Mouse (Mus musculus) limb, embryonic 12.5 days (tissue): Measurements from ENCODE around the gene Insig2. TPM values are rescaled to one million over a fixed set of nuclear protein-coding genes. Genes with fewer than 3 reads are reported as not detected.
A peak's percentile ranks its signal among the peaks of the same experiment; 100 is the strongest.

Experiments
- ATAC-seq: fragments of 200-750 bp; cut with Nextera tagmentation; 2 replicates; pipeline ENCODE4 v1.8.0; 2017; ENCODE audit warnings: low read depth, moderate TSS enrichment; ENCODE audit not compliant: insufficient number of reproducible peaks, insufficient read depth, low FRiP score, low TSS enrichment
- H3K27ac ChIP-seq: fragments of 300-500 bp; sonication (generic); 2 replicates; pipeline ENCODE4 v1.5.1; 2016; ENCODE audit warnings: mild to moderate bottlenecking, moderate library complexity
- H3K27me3 ChIP-seq: fragments of 300-500 bp; sonication (generic); 2 replicates; pipeline ENCODE4 v1.6.1; 2016; ENCODE audit warnings: mild to moderate bottlenecking, moderate library complexity
- H3K36me3 ChIP-seq: fragments of 300-500 bp; sonication (generic); 2 replicates; pipeline ENCODE4 v1.6.1; 2016; ENCODE audit warnings: mild to moderate bottlenecking, moderate library complexity
- H3K4me1 ChIP-seq: fragments of 300-500 bp; sonication (generic); replicated peaks from 2 replicates; pipeline ENCODE4 v1.6.1; 2016
- H3K4me2 ChIP-seq: fragments of 300-500 bp; sonication (generic); 2 replicates; pipeline ENCODE4 v1.6.1; 2016; ENCODE audit warnings: mild to moderate bottlenecking, moderate library complexity
- H3K4me3 ChIP-seq: fragments of 300-500 bp; sonication (generic); replicated peaks from 2 replicates; pipeline ENCODE4 v1.5.1; 2016; ENCODE audit warnings: mild to moderate bottlenecking
- H3K9ac ChIP-seq: fragments of 300-500 bp; sonication (generic); replicated peaks from 2 replicates; pipeline ENCODE4 v1.6.1; 2016; ENCODE audit warnings: mild to moderate bottlenecking, moderate library complexity
- H3K9me3 ChIP-seq: fragments of 300-500 bp; sonication (generic); 2 replicates; pipeline ENCODE4 v1.6.1; 2016; ENCODE audit warnings: mild to moderate bottlenecking, moderate library complexity
- WGBS: fragments of 180-500 bp; shearing (Covaris S2); methylation state at CpG from one replicate; pipeline ENCODE4 v1.1.7; 2016; 5-methylcytosine and 5-hydroxymethylcytosine counted together
- polyA plus RNA-seq: library from polyadenylated mRNA; unstranded; fragments of >200 nt; fragmentation: Nextera tagmentation; extraction: Ambion mirVana; gene quantifications from 2 replicates; pipeline ENCODE4 v1.2.1, GENCODE M21; 2016

Gene Insig2
- polyA plus RNA-seq, 1 experiment from 2014 or later, result 18.8 TPM

GRCm38 (mm10) chr1:121326591-121327343, 5.6 kb downstream of the Insig2 start:
- H3K27me3 ChIP-seq, result no peaks in the 10 kb centered on the region
- no peaks in the 10 kb centered on the region for H3K9me3 ChIP-seq
- H3K4me1 ChIP-seq, result peaks cover 19% of the 10 kb centered on the region
- peak overlapping the region; percentile 81 for H3K4me2 ChIP-seq
- no peak overlapping the region for H3K27ac ChIP-seq
- peak overlapping the region; percentile 76 for H3K4me3 ChIP-seq
- no peak for ATAC-seq
- 34% methylated on average over 18 of the region's 18 CpGs for WGBS
- peak overlapping the region; percentile 75 for H3K9ac ChIP-seq
- H3K36me3 ChIP-seq, result no peaks in the 10 kb centered on the region

GRCm38 (mm10) chr1:121323501-121323900, 8.9 kb downstream of the Insig2 start:
- no peak overlapping the region for H3K4me2 ChIP-seq
- peaks cover 25% of the 10 kb centered on the region for H3K4me1 ChIP-seq
- no peaks in the 10 kb centered on the region for H3K27me3 ChIP-seq
- WGBS, result 86% methylated on average over 4 of the region's 4 CpGs
- no peak for ATAC-seq
- H3K9me3 ChIP-seq, result no peaks in the 10 kb centered on the region
- no peak overlapping the region for H3K9ac ChIP-seq
- 0 out of 2 replicates have a peak, but pooled peaks cover 4% of the 10 kb centered on the region for H3K36me3 ChIP-seq
- H3K27ac ChIP-seq, result no peak overlapping the region
- H3K4me3 ChIP-seq, result no peak overlapping the region

DNA sequence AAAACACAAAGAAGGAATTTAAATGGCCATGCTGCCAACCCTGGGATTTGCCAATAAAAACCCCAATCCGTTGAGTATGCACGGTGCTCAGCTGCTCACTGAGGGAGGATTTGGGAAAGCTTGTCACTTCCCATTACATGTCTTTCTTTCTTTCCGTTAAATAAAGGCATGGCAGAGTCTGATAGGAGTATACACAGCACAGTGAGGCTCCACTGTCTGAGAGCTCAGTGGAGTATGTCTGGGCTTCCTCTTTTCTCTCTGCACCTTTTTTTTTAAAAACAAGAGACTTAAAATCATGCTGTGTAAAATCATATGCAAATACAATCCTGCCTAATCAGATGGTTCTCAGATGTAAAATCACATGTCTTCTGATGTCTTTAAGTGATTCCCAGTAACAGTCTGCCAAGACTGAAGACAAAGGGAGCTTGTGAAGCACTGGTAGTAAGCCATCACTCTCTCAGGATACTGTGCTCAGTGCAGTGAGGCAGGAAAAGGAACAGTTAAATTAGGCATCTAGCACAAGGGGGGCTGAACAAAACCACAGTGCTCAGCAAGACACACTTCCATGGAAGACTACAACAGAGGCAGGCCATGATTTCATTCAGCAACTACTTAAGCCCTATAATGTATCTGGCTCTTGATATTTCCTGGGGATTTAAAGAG, 17.5 kb downstream of the Insig2 start:
- Histone ChIP-seq H3K27ac (no peak overlapping the region), H3K4me3 (no peak overlapping the region), H3K36me3 (peaks cover 30% of the 10 kb centered on the region; the same call in 1 of the 2 replicates), H3K9ac (no peak overlapping the region), H3K27me3 (no peaks in the 10 kb centered on the region), H3K4me1 (no peaks in the 10 kb centered on the region), H3K9me3 (no peaks in the 10 kb centered on the region), H3K4me2 (no peak overlapping the region)
- WGBS, result 81% methylated on average over 3 of the region's 3 CpGs
- ATAC-seq, result no peak

DNA sequence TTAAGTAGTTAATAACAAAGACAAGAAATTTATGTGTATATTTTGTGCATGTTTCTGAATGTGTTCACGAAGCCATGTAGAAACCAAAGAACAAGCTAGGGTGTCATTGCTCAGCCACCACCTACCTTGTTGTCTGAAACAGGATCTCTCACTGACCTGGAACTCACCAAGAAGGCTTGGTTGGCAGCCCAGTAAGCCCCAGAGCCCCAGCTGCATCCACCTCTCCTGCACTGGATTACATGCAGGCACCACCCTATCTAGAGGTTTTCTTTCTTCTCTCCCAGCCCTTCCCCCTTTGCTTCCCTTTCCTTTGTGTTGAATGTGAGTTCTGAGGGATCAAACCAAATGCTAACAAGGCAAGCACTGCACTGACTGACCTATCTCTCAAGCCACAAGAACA, 19.2 kb downstream of the Insig2 start:
- Histone ChIP-seq H3K4me2 (no peak overlapping the region), H3K4me1 (no peaks in the 10 kb centered on the region), H3K9me3 (no peaks in the 10 kb centered on the region), H3K4me3 (no peak overlapping the region), H3K9ac (no peak overlapping the region), H3K27ac (no peak overlapping the region), H3K36me3 (peaks cover 30% of the 10 kb centered on the region; the same call in 1 of the 2 replicates), H3K27me3 (no peaks in the 10 kb centered on the region)
- WGBS, result 87% methylated on average over 1 of the region's 1 CpGs
- no peak for ATAC-seq

DNA sequence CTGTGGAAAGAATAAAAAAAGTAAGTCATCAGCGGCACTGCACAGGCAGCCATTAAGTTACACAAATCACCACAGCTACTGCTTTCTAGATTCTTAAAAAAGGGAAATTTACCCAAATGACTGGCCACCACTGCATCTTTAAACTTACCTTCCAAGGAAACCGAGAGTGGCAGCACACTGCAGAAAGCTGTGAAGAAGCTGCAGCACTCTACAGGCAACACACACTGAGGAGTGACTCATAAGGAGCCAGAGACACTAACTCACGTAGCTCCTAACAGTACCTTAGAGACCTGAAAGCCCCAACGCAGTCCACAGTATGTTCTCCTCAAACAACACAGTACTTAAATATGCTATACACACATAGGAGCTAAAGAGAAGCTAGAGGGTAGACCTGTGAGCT, 20.1 kb downstream of the Insig2 start:
- Histone ChIP-seq H3K9ac (no peak overlapping the region), H3K4me3 (no peak overlapping the region), H3K4me2 (no peak overlapping the region), H3K9me3 (no peaks in the 10 kb centered on the region), H3K27ac (no peak overlapping the region), H3K27me3 (no peaks in the 10 kb centered on the region), H3K36me3 (peaks cover 30% of the 10 kb centered on the region; the same call in 1 of the 2 replicates), H3K4me1 (no peaks in the 10 kb centered on the region)
- ATAC-seq, result no peak
- WGBS, result 78% methylated on average over 4 of the region's 4 CpGs

DNA sequence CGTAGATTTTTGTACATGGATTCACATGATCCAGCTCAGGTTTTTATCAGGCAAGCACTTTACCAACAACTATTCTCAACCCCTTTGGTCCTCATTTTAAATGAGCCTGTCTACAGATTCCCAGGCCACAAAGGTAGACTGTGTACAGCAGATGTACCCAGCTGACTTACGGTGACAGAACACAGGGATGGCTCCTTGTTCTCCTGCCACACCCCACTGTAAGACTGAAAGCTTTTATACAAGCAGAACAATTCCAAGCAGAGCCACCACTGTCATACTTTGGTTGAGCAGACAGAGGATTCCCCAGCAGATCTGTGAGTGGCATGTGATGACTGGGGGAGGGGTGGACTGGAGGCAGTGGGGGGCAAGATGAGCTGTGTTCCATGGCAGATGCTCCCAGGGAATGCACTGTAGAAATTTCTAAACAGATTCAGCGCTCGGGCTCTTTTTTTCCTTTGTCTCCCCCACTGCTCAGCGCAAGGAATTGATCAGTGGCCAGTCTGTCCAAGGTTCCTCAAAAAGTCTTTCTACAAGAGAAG, 35.6 kb downstream of the Insig2 start:
- Histone ChIP-seq H3K4me1 (no peaks in the 10 kb centered on the region), H3K27me3 (no peaks in the 10 kb centered on the region), H3K36me3 (peaks cover 5% of the 10 kb centered on the region; the same call in 1 of the 2 replicates), H3K27ac (no peak overlapping the region), H3K4me3 (no peak overlapping the region), H3K4me2 (no peak overlapping the region), H3K9me3 (no peaks in the 10 kb centered on the region), H3K9ac (no peak overlapping the region)
- WGBS, result 88% methylated on average over 5 of the region's 5 CpGs
- ATAC-seq, result no peak

- Histone ChIP-seq H3K4me3 (no peak overlapping the region), H3K27ac (no peak overlapping the region), H3K36me3 (no peaks in the 10 kb centered on the region), H3K4me1 (no peaks in the 10 kb centered on the region), H3K4me2 (no peak overlapping the region), H3K27me3 (no peaks in the 10 kb centered on the region), H3K9me3 (no peaks in the 10 kb centered on the region), H3K9ac (no peak overlapping the region)
- 72% methylated on average over 3 of the region's 3 CpGs for WGBS
- no peak for ATAC-seq
Measured at GRCm38 (mm10) chr1:121293571-121293970, 38.8 kb downstream of the Insig2 start.

GRCm38 (mm10) chr1:121290841-121291240, 41.5 kb downstream of the Insig2 start:
- H3K27me3 ChIP-seq, result no peaks in the 10 kb centered on the region
- H3K36me3 ChIP-seq, result no peaks in the 10 kb centered on the region
- no peaks in the 10 kb centered on the region for H3K4me1 ChIP-seq
- no peak overlapping the region for H3K4me2 ChIP-seq
- 81% methylated on average over 10 of the region's 10 CpGs for WGBS
- H3K27ac ChIP-seq, result no peak overlapping the region
- no peak for ATAC-seq
- no peaks in the 10 kb centered on the region for H3K9me3 ChIP-seq
- H3K4me3 ChIP-seq, result no peak overlapping the region
- H3K9ac ChIP-seq, result no peak overlapping the region

DNA sequence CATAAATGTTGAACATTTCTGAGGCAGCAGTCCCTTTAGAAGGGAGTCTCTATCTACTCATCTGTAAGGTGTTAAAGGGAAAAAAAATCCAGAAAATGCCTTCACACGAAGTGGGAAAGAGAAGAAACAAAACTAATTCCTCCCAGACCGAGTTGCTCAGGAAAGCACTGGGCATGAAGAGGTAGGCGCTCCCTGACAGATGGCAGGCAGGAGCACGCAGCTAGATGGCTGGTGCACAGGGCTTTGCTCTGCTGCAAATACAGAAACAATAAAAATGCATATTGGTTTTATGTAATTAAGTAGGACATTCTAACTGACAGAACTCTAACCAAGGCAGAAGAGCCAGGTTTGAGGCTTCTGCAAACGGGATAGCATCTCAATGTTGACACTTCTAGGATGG, 42.0 kb downstream of the Insig2 start:
- WGBS, result 57% methylated on average over 5 of the region's 5 CpGs
- no peak for ATAC-seq
- no peaks in the 10 kb centered on the region for H3K4me1 ChIP-seq

DNA sequence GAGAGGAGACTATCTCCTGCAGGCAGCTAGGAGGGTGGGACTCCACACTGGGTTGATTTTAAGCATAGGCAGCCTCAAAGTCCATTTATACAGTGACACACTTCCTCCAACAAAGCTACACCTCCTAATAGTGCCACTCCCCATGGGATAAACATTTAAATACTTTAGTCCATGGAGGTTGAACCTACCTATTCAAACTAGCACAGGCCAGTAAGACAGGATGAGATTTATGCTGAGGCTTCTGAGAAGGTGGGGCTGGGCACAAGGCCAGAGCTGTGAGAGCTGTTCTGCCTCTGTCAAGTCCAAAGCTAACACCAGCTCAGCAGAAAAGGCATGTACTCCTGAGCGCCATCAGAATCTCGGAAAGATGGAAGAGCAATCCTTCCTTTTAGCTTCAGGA, 48.2 kb downstream of the Insig2 start:
- Histone ChIP-seq H3K9ac (no peak overlapping the region), H3K9me3 (no peaks in the 10 kb centered on the region), H3K27me3 (no peaks in the 10 kb centered on the region), H3K4me2 (no peak overlapping the region), H3K36me3 (no peaks in the 10 kb centered on the region), H3K27ac (no peak overlapping the region), H3K4me1 (no peaks in the 10 kb centered on the region), H3K4me3 (no peak overlapping the region)
- 81% methylated on average over 2 of the region's 2 CpGs for WGBS
- no peak for ATAC-seq

More for the DNA sequence above, 42.0 kb downstream of the Insig2 start:
- no peak overlapping the region for H3K9ac ChIP-seq
- H3K4me2 ChIP-seq, result no peak overlapping the region
- no peaks in the 10 kb centered on the region for H3K27me3 ChIP-seq
- H3K4me3 ChIP-seq, result no peak overlapping the region
- no peak overlapping the region for H3K27ac ChIP-seq
- H3K36me3 ChIP-seq, result no peaks in the 10 kb centered on the region
- H3K9me3 ChIP-seq, result no peaks in the 10 kb centered on the region

- Histone ChIP-seq H3K27me3 (no peaks in the 10 kb centered on the region), H3K4me1 (no peaks in the 10 kb centered on the region), H3K27ac (no peak overlapping the region), H3K9ac (no peak overlapping the region), H3K4me2 (no peak overlapping the region), H3K4me3 (no peak overlapping the region), H3K9me3 (no peaks in the 10 kb centered on the region), H3K36me3 (no peaks in the 10 kb centered on the region)
- 97% methylated on average over 1 of the region's 1 CpGs for WGBS
- no peak for ATAC-seq
Measured at GRCm38 (mm10) chr1:121280501-121280900, 51.9 kb downstream of the Insig2 start.
